Comparison of ENCODE assay signal across 10 mouse cellular contexts in genomic region chr13:58516277-58516676, GRCm38 (mm10).
DNase-seq lines count a peak whose midpoint lies in the region; ATAC-seq and TF ChIP-seq lines count a peak whose summit lies in the region.
"Had no signal": no experiment of that assay in that cellular context is flagged by ENCODE, and none has a peak within 500 bp of the region (broad histone marks: within the 10 kb centered on the region; RNA-seq: fewer than 3 reads in every experiment).

No protein-coding gene starts in this region.

- no peaks in the 10 kb centered on the region for H3K4me1 ChIP-seq in kidney, postnatal 0 days (replicated peaks; ENCODE audit: insufficient read depth, low read length)
- no peaks in the 10 kb centered on the region for H3K4me1 ChIP-seq in ES-Bruce4 (ENCODE audit: control insufficient read depth, insufficient read depth, low read length)
- peaks cover 37% of the 10 kb centered on the region for H3K4me1 ChIP-seq in liver, embryonic 15.5 days (replicated peaks)
- no peaks in the 10 kb centered on the region for H3K4me1 ChIP-seq in kidney, embryonic 16.5 days (ENCODE audit: insufficient read depth, low read length)
- H3K4me1 ChIP-seq: embryonic facial prominence, embryonic 12.5 days had no signal

- no peak overlapping the region for H3K9ac ChIP-seq in kidney, postnatal 0 days (ENCODE audit: low read depth, low read length)
- no peak overlapping the region for H3K9ac ChIP-seq in ES-Bruce4 (ENCODE audit: low read depth, poor library complexity, severe bottlenecking)
- H3K9ac ChIP-seq in liver, embryonic 15.5 days: no peak overlapping the region
- no peak overlapping the region for H3K9ac ChIP-seq in kidney, embryonic 16.5 days (replicated peaks; ENCODE audit: low read length)
- H3K9ac ChIP-seq: embryonic facial prominence, embryonic 12.5 days; limb, embryonic 13.5 days had no signal

- no peak overlapping the region for H3K27ac ChIP-seq in kidney, postnatal 0 days
- no peak overlapping the region for H3K27ac ChIP-seq in ES-Bruce4 (ENCODE audit: insufficient read depth, low read length)
- H3K27ac ChIP-seq in liver, embryonic 15.5 days (replicated peaks): 0 out of 2 replicates have a peak overlapping the region, but pooled peaks have one; percentile 20
- H3K27ac ChIP-seq in kidney, embryonic 16.5 days (ENCODE audit: low read length): no peak overlapping the region
- H3K27ac ChIP-seq: embryonic facial prominence, embryonic 12.5 days; limb, embryonic 13.5 days had no signal

- no peak for DNase-seq in kidney, postnatal 0 days (ENCODE audit: low spot score)
- no peak for DNase-seq in kidney, postnatal 25 days
- DNase-seq in ZHBTc4 (ENCODE audit: low read depth, low spot score): peak; percentile 66
- DNase-seq in thymus, postnatal 36 days: no peak

- no peak for TF ChIP-seq POLR2A in ES-Bruce4 (IDR thresholded peaks at IDR 0.05; ENCODE audit: insufficient read depth, low read length)

- whole genome bisulfite sequencing in kidney, postnatal 0 days: 97% methylated on average over 4 of the region's 4 CpGs
- WGBS in liver, embryonic 15.5 days (ENCODE audit: insufficient replicate concordance): 83% methylated on average over 4 of the region's 4 CpGs
- 91% methylated on average over 4 of the region's 4 CpGs for WGBS in kidney, embryonic 16.5 days

- no peak overlapping the region for H3K4me2 ChIP-seq in kidney, postnatal 0 days (ENCODE audit: low read length)
- H3K4me2 ChIP-seq in liver, embryonic 15.5 days: no peak overlapping the region
- H3K4me2 ChIP-seq in kidney, embryonic 16.5 days (replicated peaks; ENCODE audit: low read depth, low read length): no peak overlapping the region
- H3K4me2 ChIP-seq: embryonic facial prominence, embryonic 12.5 days; limb, embryonic 13.5 days had no signal

- TF ChIP-seq CTCF in kidney, postnatal 0 days (IDR thresholded peaks at IDR 0.05; ENCODE audit: low read depth): peak; percentile 35
- TF ChIP-seq CTCF in ES-Bruce4 (IDR thresholded peaks at IDR 0.05; ENCODE audit: low read depth, low read length): peak; percentile 47

- no peak for TF ChIP-seq EP300 in ES-Bruce4 (IDR thresholded peaks at IDR 0.05; ENCODE audit: insufficient read depth, low read depth, low read length)

- H3K36me3 ChIP-seq in kidney, postnatal 0 days (ENCODE audit: insufficient read depth, low read length): no peaks in the 10 kb centered on the region
- no peaks in the 10 kb centered on the region for H3K36me3 ChIP-seq in ES-Bruce4 (ENCODE audit: control insufficient read depth, insufficient read depth, low read length, poor library complexity, severe bottlenecking)
- H3K36me3 ChIP-seq in liver, embryonic 15.5 days (replicated peaks): no peaks in the 10 kb centered on the region
- no peaks in the 10 kb centered on the region for H3K36me3 ChIP-seq in kidney, embryonic 16.5 days (ENCODE audit: insufficient read depth, low read length)
- H3K36me3 ChIP-seq: embryonic facial prominence, embryonic 12.5 days; limb, embryonic 13.5 days had no signal

- no peak for ATAC-seq in kidney, postnatal 0 days (replicated peaks; ENCODE audit: low FRiP score, low read depth)
- ATAC-seq in liver, embryonic 15.5 days (ENCODE audit: insufficient read depth): peak; percentile 41; the same call in 1 of the 2 replicates
- no peak for ATAC-seq in kidney, embryonic 16.5 days (ENCODE audit: low FRiP score, low TSS enrichment)
- no peak for ATAC-seq in frontal cortex, adult (ENCODE audit: low TSS enrichment)

- H3K4me3 ChIP-seq in kidney, postnatal 0 days (replicated peaks; ENCODE audit: low read depth, low read length): no peak overlapping the region
- no peak overlapping the region for H3K4me3 ChIP-seq in ES-Bruce4 (ENCODE audit: low read depth, low read length)
- no peak overlapping the region for H3K4me3 ChIP-seq in liver, embryonic 15.5 days (replicated peaks)
- no peak overlapping the region for H3K4me3 ChIP-seq in kidney, embryonic 16.5 days (ENCODE audit: low read length)
- H3K4me3 ChIP-seq: embryonic facial prominence, embryonic 12.5 days; limb, embryonic 13.5 days had no signal

- no peaks in the 10 kb centered on the region for H3K9me3 ChIP-seq in kidney, postnatal 0 days (replicated peaks; ENCODE audit: low read length)
- no peaks in the 10 kb centered on the region for H3K9me3 ChIP-seq in ES-Bruce4 (replicated peaks; ENCODE audit: control insufficient read depth, insufficient read depth, low read length, poor library complexity, severe bottlenecking)
- H3K9me3 ChIP-seq in liver, embryonic 15.5 days (replicated peaks): no peaks in the 10 kb centered on the region
- no peaks in the 10 kb centered on the region for H3K9me3 ChIP-seq in kidney, embryonic 16.5 days (ENCODE audit: low read length)
- H3K9me3 ChIP-seq: embryonic facial prominence, embryonic 12.5 days; limb, embryonic 13.5 days had no signal

- H3K27me3 ChIP-seq in kidney, postnatal 0 days (ENCODE audit: insufficient read depth, low read length): no peaks in the 10 kb centered on the region
- H3K27me3 ChIP-seq in ES-Bruce4 (ENCODE audit: control insufficient read depth, insufficient read depth, low read length, poor library complexity, severe bottlenecking): no peaks in the 10 kb centered on the region
- no peaks in the 10 kb centered on the region for H3K27me3 ChIP-seq in liver, embryonic 15.5 days
- no peaks in the 10 kb centered on the region; the same call in 1 of the 2 replicates for H3K27me3 ChIP-seq in kidney, embryonic 16.5 days (ENCODE audit: insufficient read depth, low read length)
- H3K27me3 ChIP-seq: embryonic facial prominence, embryonic 12.5 days; limb, embryonic 13.5 days had no signal
